Mouse (Mus musculus): Measurements from ENCODE around the gene Dhrs4.

The Dhrs4 gene

DNA sequence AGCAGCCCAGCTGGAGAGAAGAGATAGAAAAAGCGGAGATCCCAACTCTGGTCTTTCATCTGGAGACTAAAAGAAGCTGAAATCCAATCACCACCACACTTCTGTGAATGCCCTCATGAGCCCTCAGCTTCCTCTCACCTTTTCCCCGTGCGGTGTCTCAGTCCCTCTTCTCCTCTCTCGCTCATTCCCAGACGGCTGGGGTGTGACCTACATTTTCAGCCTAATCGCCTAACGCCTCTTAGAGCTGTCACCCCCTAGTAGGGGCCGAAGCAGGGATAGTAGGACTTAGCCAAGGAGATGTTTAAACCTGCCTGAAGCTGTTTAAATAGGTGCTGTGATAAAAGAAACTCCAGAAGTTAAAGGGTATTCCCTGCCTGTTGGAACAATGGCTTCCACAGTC is 46.2 kb downstream of the Dhrs4 start, which contains the start of gene Nrl:
Gene Nrl (minus strand): TSS at position 197 of the 400 bp plus-strand sequence.
- no peak for DNase-seq (ENCODE audit: extremely low read depth, low read depth, low spot score)

DNA sequence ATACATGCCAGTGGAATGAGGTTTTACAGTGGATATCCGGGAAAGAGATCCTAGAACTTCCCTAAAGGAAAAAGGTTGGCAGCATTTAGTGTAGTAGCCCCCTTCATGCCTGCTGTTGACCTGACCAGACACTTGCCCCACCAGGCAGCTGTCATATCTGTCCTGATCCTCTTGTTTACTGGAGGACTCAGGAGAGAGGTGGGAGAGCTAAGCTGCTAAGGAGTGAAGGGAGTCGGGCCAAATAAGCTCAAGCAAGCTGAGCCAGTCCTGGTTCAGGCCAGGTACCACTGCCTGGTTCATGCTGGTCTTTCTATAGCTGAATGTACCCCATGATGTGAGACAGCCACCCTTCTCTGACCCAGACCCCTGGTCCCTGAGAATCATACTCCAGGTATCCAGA is 48.1 kb downstream of the Dhrs4 start:
- no peak for DNase-seq (ENCODE audit: extremely low read depth, low read depth, low spot score)

DNA sequence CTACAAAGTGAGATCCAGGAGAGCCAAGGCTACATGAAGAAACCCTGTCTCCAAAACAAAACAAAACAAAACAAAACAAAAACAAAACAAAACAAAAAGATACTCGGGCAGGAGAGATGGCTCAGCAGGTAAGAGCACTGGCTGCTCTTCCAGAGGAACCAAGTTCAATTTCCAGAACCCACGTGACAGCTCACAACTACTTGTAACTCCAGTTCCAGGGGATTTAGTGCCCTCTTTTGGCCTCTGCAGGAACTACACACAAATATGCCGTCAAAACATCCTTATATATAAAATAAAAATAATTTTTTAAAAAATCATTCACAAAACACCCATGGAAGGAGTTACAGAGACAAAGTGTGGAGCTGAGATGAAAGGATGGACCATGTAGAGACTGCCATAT is 49.4 kb downstream of the Dhrs4 start:
- DNase-seq (ENCODE audit: extremely low read depth, low read depth, low spot score): peak; percentile 7

DNA sequence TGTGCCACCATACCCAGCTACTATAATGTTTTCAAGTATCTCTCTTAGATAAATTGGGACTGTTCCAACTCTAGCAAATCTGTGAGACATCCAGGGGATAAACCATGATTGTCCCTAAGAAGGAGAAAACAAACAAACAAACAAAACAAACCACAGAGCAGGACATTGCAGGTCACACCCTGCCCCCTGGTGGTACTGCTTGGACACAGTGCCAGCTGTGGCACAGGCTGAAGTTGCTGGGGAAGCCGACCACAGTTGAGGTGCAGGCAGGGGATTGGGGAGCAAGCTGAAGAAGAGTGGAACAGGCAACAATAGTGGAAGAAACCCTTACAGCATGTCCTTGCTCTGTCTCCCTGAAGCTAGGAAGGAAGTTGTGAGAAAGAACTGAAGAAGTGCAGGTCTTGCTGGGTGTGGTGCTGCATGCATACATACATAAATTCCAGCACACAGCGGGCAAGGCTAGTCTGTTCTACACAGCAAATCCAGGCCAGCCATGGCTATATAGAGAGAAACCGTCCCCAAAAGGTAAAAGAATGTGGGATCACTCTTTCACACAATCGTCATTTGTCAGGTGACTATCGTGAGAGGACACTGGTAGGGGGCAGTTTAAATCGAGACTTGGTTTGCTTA is 57.7 kb downstream of the Dhrs4 start:
- no peak for DNase-seq (ENCODE audit: extremely low read depth, low read depth, low spot score)
